Mouse (Mus musculus) neural tube, embryonic 10.5 days (tissue): ENCODE measurements around the gene Ntf3.

Source experiments
- DNase-seq: peaks from one replicate; pipeline ENCODE4 v3.0.0-alpha.2; 2017; ENCODE audit warnings: low spot score; ENCODE audit errors: extremely low spot score

Gene Ntf3

GRCm38 (mm10) chr6:126166548-126167207 lies at the start of gene Ntf3:
Gene Ntf3, minus strand, starts transcription at chr6:126166910.
- peak; percentile 65 for DNase-seq

GRCm38 (mm10) chr6:126213330-126213729 lies 46.6 kb upstream of the Ntf3 start:
- no peak for DNase-seq

GRCm38 (mm10) chr6:126203366-126203765 lies 36.7 kb upstream of the Ntf3 start:
- no peak for DNase-seq

GRCm38 (mm10) chr6:126202959-126203358 lies 36.2 kb upstream of the Ntf3 start:
- DNase-seq = no peak

- no peak for DNase-seq
Measured at GRCm38 (mm10) chr6:126201721-126202120, 35.0 kb upstream of the Ntf3 start.

- no peak for DNase-seq
Measured at GRCm38 (mm10) chr6:126199916-126200315, 33.2 kb upstream of the Ntf3 start.

- no peak for DNase-seq
Measured at GRCm38 (mm10) chr6:126194760-126195159, 28.1 kb upstream of the Ntf3 start.

GRCm38 (mm10) chr6:126190218-126190871 lies 23.6 kb upstream of the Ntf3 start:
- DNase-seq = no peak

GRCm38 (mm10) chr6:126187400-126187799 lies 20.7 kb upstream of the Ntf3 start:
- no peak for DNase-seq

GRCm38 (mm10) chr6:126186116-126186515 lies 19.4 kb upstream of the Ntf3 start:
- DNase-seq = no peak

GRCm38 (mm10) chr6:126172071-126172470 lies 5.4 kb upstream of the Ntf3 start:
- no peak for DNase-seq

GRCm38 (mm10) chr6:126170772-126171171 lies 4.1 kb upstream of the Ntf3 start:
- DNase-seq = no peak

GRCm38 (mm10) chr6:126167731-126168130 lies 1.0 kb upstream of the Ntf3 start:
- DNase-seq = peak; percentile 28

- no peak for DNase-seq
Measured at GRCm38 (mm10) chr6:126167208-126167590, 489 bp upstream of the Ntf3 start.

GRCm38 (mm10) chr6:126165591-126166155 lies 1.0 kb downstream of the Ntf3 start:
- DNase-seq = peak; percentile 36

GRCm38 (mm10) chr6:126164781-126165180 lies 1.9 kb downstream of the Ntf3 start:
- peak; percentile 81 for DNase-seq

GRCm38 (mm10) chr6:126163861-126164755 lies 2.6 kb downstream of the Ntf3 start:
- DNase-seq = peak; percentile 54

- peak; percentile 77 for DNase-seq
Measured at GRCm38 (mm10) chr6:126163181-126163621, 3.5 kb downstream of the Ntf3 start.

- DNase-seq = peak; percentile 56
Measured at GRCm38 (mm10) chr6:126162351-126162758, 4.4 kb downstream of the Ntf3 start.

GRCm38 (mm10) chr6:126161571-126162340 lies 5.0 kb downstream of the Ntf3 start:
- no peak for DNase-seq

GRCm38 (mm10) chr6:126160067-126160411 lies 6.7 kb downstream of the Ntf3 start:
- DNase-seq = no peak
